Mouse (Mus musculus) midbrain, embryonic 12.5 days (tissue): ENCODE measurements around the gene Otud7a. TPM values are rescaled to one million over a fixed set of nuclear protein-coding genes. Genes with fewer than 3 reads are reported as not detected.

Experiments
- ATAC-seq: fragments of 200-750 bp; cut with Nextera tagmentation; 2 replicates; pipeline ENCODE4 v1.8.0; 2017; ENCODE audit warnings: low read depth, moderate TSS enrichment, moderate library complexity; ENCODE audit not compliant: low FRiP score
- H3K27ac ChIP-seq: fragments of 300-500 bp; sonication (generic); replicated peaks from 2 replicates; pipeline ENCODE4 v1.5.1; 2016; ENCODE audit warnings: mild to moderate bottlenecking
- H3K27me3 ChIP-seq: fragments of 300-500 bp; sonication (generic); 2 replicates; pipeline ENCODE4 v1.6.1; 2016; ENCODE audit warnings: mild to moderate bottlenecking
- H3K36me3 ChIP-seq: fragments of 300-500 bp; sonication (generic); 2 replicates; pipeline ENCODE4 v1.6.1; 2016
- H3K4me1 ChIP-seq: fragments of 300-500 bp; sonication (generic); 2 replicates; pipeline ENCODE4 v1.6.1; 2016
- H3K4me2 ChIP-seq: fragments of 300-500 bp; sonication (generic); replicated peaks from 2 replicates; pipeline ENCODE4 v1.6.1; 2016; ENCODE audit warnings: mild to moderate bottlenecking, moderate library complexity
- H3K4me3 ChIP-seq: fragments of 300-500 bp; sonication (generic); 2 replicates; pipeline ENCODE4 v1.5.1; 2016; ENCODE audit warnings: mild to moderate bottlenecking
- H3K9ac ChIP-seq: fragments of 300-500 bp; sonication (generic); replicated peaks from 2 replicates; pipeline ENCODE4 v1.6.1; 2016; ENCODE audit warnings: mild to moderate bottlenecking, moderate library complexity
- H3K9me3 ChIP-seq: fragments of 300-500 bp; sonication (generic); 2 replicates; pipeline ENCODE4 v1.6.1; 2016; ENCODE audit warnings: mild to moderate bottlenecking
- WGBS: fragments of 180-500 bp; shearing (Covaris S2); methylation state at CpG from one replicate; pipeline ENCODE4 v1.1.7; 2016; 5-methylcytosine and 5-hydroxymethylcytosine counted together
- polyA plus RNA-seq: library from polyadenylated mRNA; unstranded; fragments of >200 nt; fragmentation: Nextera tagmentation; extraction: Ambion mirVana; gene quantifications from 2 replicates; pipeline ENCODE4 v1.2.1, GENCODE M21; 2016

The Otud7a gene
- polyA plus RNA-seq, 1 experiment from 2014 or later: 1.9 TPM

- Histone ChIP-seq H3K27me3 (no peaks in the 10 kb centered on the region), H3K9me3 (no peaks in the 10 kb centered on the region), H3K36me3 (no peaks in the 10 kb centered on the region), H3K9ac (no peak overlapping the region), H3K4me3 (no peak overlapping the region), H3K4me2 (no peak overlapping the region), H3K4me1 (no peaks in the 10 kb centered on the region), H3K27ac (no peak overlapping the region)
- 74% methylated on average over 2 of the region's 2 CpGs for WGBS
- ATAC-seq: no peak
Observed at GRCm38 (mm10) chr7:63720682-63721081, 276.1 kb downstream of the Otud7a start.

DNA sequence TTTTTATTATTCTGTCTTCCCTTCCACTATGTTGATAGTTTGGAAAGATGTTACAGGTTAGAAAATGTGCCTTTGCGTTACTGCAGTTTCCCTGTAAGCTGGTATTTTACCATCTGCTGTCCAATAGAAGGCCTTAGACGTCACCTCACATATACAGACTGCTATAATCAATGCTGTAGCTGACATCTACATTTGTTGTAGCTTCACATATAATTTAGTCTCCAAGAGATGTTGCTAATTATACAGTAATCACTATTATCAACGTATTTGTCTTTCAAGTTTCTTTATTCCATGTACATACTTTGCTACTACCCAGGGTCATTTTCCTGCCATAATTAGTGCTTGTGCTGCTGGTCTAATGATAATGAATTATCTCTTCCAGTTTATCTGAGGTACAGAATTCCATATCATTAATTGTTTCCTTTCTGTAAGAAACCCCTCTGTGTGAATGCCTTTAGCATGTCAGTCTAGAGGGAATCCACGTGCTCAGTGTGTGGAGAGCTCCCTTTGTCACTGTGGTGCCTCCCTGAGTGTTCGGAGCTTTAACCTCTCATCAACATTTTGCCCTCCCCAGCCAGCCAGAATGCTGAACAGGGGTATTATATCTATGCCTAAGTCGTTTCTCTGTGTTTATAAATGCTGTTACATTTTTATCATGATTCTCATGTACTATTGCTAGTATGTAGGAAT, 280.6 kb downstream of the Otud7a start:
- Histone ChIP-seq H3K4me1 (no peaks in the 10 kb centered on the region), H3K36me3 (no peaks in the 10 kb centered on the region), H3K4me3 (no peak overlapping the region), H3K4me2 (no peak overlapping the region), H3K9ac (no peak overlapping the region), H3K9me3 (no peaks in the 10 kb centered on the region), H3K27ac (no peak overlapping the region), H3K27me3 (no peaks in the 10 kb centered on the region)
- 67% methylated on average over 6 of the region's 6 CpGs for WGBS
- ATAC-seq: no peak

DNA sequence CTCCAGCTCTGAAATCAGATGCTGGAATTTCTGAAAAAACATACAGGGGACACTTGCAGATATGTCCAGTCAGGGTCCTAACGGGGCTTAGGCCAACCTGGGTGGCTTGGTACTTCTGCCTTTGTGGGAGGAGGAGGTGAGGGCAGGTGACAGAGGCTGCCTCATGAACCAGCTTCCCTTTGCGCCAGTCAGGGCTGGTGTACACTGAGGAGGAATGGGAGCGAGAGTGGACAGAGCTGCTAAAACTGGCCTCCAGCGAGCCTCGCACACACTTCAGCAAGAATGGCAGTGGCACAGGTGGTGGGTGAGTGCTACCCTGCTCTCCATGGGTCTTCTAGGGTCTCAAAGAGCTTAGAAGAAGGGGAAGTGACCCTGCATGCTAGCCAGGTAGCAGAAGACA, 285.1 kb downstream of the Otud7a start:
- Histone ChIP-seq H3K9me3 (no peaks in the 10 kb centered on the region), H3K4me2 (no peak overlapping the region), H3K4me1 (no peaks in the 10 kb centered on the region), H3K27ac (no peak overlapping the region), H3K9ac (no peak overlapping the region), H3K27me3 (no peaks in the 10 kb centered on the region), H3K36me3 (no peaks in the 10 kb centered on the region), H3K4me3 (no peak overlapping the region)
- no peak for ATAC-seq
- WGBS: 95% methylated on average over 5 of the region's 5 CpGs

DNA sequence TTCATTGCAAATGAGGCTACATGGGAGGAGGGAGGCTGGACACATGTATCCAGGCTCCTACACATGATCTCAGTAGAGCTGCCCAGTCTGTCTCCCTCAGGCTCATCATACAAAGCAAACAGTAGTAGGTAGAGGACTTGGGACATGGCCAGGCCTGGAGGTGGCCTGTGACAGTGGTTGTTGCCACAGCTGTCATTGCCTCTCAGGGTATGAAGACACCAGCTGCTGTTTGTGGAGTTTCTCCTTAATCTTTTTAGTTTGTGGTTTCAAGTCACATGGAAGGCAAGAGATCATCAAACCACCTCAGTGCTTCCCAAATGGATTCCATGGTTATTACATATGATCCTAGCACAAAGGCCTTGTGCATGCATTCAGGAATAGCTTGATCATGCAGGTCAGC, 285.5 kb downstream of the Otud7a start:
- no peak for ATAC-seq
- Histone ChIP-seq H3K27ac (no peak overlapping the region), H3K9me3 (no peaks in the 10 kb centered on the region), H3K4me1 (no peaks in the 10 kb centered on the region), H3K36me3 (no peaks in the 10 kb centered on the region), H3K4me3 (no peak overlapping the region), H3K9ac (no peak overlapping the region), H3K27me3 (no peaks in the 10 kb centered on the region), H3K4me2 (no peak overlapping the region)

- no peaks in the 10 kb centered on the region for H3K27me3 ChIP-seq
Observed at GRCm38 (mm10) chr7:63737725-63738124, 293.2 kb downstream of the Otud7a start.

DNA sequence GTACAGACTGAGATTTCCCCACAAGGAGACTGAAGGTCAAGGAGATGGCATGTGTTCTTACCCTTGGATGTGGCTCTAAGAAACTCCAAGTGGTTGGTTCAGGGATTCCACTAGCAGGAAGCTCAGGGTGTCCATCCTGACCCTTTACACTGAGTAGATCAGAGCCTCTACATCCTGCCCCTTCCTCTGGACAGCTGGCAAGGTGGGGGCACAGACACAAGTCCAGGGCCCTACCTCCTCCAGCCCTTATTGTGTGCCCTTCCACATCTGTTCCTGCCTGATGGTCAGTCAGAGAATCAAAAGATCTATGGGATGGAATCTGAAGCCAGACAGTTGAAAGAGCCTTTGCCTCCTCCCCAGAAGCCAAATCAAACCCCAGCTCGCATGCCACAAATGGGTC, 293.6 kb downstream of the Otud7a start:
- H3K36me3 ChIP-seq: no peaks in the 10 kb centered on the region
- no peak overlapping the region for H3K27ac ChIP-seq
- H3K4me3 ChIP-seq: no peak overlapping the region
- H3K4me2 ChIP-seq: no peak overlapping the region
- no peak overlapping the region for H3K9ac ChIP-seq
- no peak for ATAC-seq
- no peaks in the 10 kb centered on the region for H3K9me3 ChIP-seq
- no peaks in the 10 kb centered on the region for H3K27me3 ChIP-seq
- H3K4me1 ChIP-seq: no peaks in the 10 kb centered on the region
- WGBS: 77% methylated on average over 1 of the region's 1 CpGs

More at GRCm38 (mm10) chr7:63737725-63738124, 293.2 kb downstream of the Otud7a start:
- H3K27ac ChIP-seq: no peak overlapping the region
- no peak overlapping the region for H3K9ac ChIP-seq
- no peak overlapping the region for H3K4me2 ChIP-seq
- no peak overlapping the region for H3K4me3 ChIP-seq
- no peaks in the 10 kb centered on the region for H3K36me3 ChIP-seq
- ATAC-seq: no peak
- 67% methylated on average over 4 of the region's 4 CpGs for WGBS
- H3K9me3 ChIP-seq: no peaks in the 10 kb centered on the region
- H3K4me1 ChIP-seq: no peaks in the 10 kb centered on the region

DNA sequence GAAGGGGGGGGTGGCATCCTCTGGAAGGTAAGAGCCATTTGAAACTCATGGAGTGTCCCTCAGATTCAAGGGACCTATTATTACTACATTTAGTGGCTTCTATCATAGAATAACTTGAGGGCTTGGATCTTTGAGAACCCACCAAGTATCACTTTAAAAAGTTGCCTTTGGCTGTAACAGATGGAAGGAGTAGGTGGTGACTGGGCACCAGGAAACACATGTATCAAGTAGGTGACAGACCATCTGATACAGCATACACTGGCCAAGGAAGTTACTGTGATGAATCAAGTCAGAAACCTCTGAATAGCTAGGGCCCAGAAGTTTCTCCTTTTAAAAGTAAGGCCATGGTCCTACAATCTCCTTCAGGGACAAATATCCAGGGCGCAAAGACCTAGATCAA, 298.6 kb downstream of the Otud7a start:
- Histone ChIP-seq H3K9me3 (no peaks in the 10 kb centered on the region), H3K4me3 (no peak overlapping the region), H3K4me2 (no peak overlapping the region), H3K4me1 (no peaks in the 10 kb centered on the region), H3K9ac (no peak overlapping the region), H3K27ac (no peak overlapping the region), H3K27me3 (no peaks in the 10 kb centered on the region; the same call in 1 of the 2 replicates), H3K36me3 (no peaks in the 10 kb centered on the region)
- ATAC-seq: no peak
- WGBS: 100% methylated on average over 1 of the region's 1 CpGs

DNA sequence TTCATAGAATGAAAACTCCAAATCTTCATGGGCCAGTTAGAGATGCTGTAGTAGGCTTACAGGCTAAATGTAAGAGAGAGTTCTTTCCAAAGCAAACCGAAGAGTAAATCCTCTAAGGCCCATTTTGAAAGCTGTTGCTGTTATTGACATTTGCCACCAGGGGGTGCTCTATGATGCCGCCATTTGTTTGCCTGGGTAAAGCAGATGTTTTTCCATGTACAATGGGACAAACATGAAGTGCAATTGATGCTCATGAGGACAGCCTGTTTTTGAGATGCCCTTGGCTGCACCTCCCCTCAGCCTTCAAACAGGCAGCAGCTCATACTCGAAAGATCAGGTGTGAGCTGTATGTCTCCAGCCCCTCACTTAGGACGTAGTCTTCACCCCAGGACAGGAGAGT, 307.5 kb downstream of the Otud7a start:
- Histone ChIP-seq H3K27ac (no peak overlapping the region), H3K9me3 (no peaks in the 10 kb centered on the region), H3K27me3 (peaks cover 35% of the 10 kb centered on the region), H3K4me1 (peaks cover 22% of the 10 kb centered on the region), H3K4me2 (no peak overlapping the region), H3K4me3 (no peak overlapping the region), H3K36me3 (no peaks in the 10 kb centered on the region), H3K9ac (no peak overlapping the region)
- ATAC-seq: no peak
- WGBS: 42% methylated on average over 4 of the region's 4 CpGs

DNA sequence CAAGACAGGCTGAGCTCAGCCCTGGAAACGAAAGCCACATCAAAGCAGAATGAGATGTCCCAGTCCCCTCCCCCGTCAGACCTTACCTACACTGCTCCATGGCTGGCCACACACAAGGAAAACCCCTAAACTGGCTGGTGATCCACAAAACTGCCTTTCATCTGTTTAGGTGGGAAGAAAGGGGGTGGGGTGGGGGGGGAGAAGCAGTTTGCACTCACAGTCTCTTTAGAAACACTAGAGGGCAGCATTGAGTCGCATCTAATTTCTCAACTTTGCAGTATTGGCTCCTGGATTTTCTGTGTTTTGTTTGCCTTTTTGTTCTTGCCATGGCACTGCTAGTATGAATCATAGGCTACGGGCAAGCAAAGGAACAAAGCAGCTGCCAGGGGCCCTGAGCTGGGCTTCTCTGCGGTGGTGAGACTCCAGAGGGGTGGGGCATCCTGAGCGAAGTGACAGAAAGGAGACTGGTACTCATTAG, 308.8 kb downstream of the Otud7a start:
- H3K4me2 ChIP-seq: no peak overlapping the region; the same call in 1 of the 2 replicates
- no peak overlapping the region for H3K9ac ChIP-seq
- H3K4me1 ChIP-seq: peaks cover 32% of the 10 kb centered on the region
- no peak overlapping the region for H3K27ac ChIP-seq
- ATAC-seq: peak; percentile 23
- H3K4me3 ChIP-seq: no peak overlapping the region
- WGBS: 17% methylated on average over 6 of the region's 6 CpGs
- peaks cover 47% of the 10 kb centered on the region for H3K27me3 ChIP-seq
- H3K9me3 ChIP-seq: no peaks in the 10 kb centered on the region
- no peaks in the 10 kb centered on the region for H3K36me3 ChIP-seq

- Histone ChIP-seq H3K4me1 (peaks cover 37% of the 10 kb centered on the region), H3K36me3 (no peaks in the 10 kb centered on the region), H3K4me2 (peak overlapping the region; percentile 90), H3K9ac (peak overlapping the region; percentile 64), H3K9me3 (no peaks in the 10 kb centered on the region), H3K4me3 (peak overlapping the region; percentile 46), H3K27me3 (peaks cover 62% of the 10 kb centered on the region), H3K27ac (no peak overlapping the region)
- 2% methylated on average over 43 of the region's 43 CpGs for WGBS
- peak; percentile 48 for ATAC-seq
Observed at GRCm38 (mm10) chr7:63754573-63755475, 310.3 kb downstream of the Otud7a start.

DNA sequence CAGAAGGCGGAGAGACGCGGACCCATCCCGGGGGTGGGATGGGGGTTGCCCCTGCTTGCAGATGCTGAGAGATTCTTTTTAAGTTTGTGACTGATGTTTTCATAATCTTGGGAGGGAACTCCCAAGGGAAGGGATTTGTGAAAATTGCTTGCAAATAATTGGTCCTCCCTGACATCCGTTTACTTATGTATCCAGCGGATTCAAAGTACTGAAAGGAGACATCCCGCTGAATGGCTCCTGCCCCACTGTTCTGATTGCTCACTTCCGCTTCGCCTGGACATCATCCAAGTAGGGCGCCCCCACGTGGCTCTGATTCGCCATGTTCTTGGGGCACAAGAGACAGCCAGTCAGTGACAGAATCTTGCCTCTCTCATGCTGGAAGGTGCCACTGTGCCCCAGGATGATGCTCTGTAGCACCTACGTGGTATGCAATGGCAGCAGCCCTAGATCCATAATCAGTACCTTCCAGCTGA, 311.0 kb downstream of the Otud7a start:
- peak overlapping the region; percentile 46 for H3K4me3 ChIP-seq
- peaks cover 67% of the 10 kb centered on the region for H3K27me3 ChIP-seq
- H3K4me1 ChIP-seq: peaks cover 37% of the 10 kb centered on the region
- H3K27ac ChIP-seq: no peak overlapping the region
- peak; percentile 47 for ATAC-seq
- WGBS: under 1% methylated on average over 13 of the region's 13 CpGs
- H3K36me3 ChIP-seq: no peaks in the 10 kb centered on the region
- H3K9ac ChIP-seq: peak overlapping the region; percentile 64
- H3K9me3 ChIP-seq: no peaks in the 10 kb centered on the region
- H3K4me2 ChIP-seq: peak overlapping the region; percentile 90

GRCm38 (mm10) chr7:63757136-63757677, 312.7 kb downstream of the Otud7a start:
- Histone ChIP-seq H3K4me3 (peak overlapping the region; percentile 48), H3K4me1 (peaks cover 37% of the 10 kb centered on the region), H3K27me3 (peaks cover 79% of the 10 kb centered on the region), H3K9ac (no peak overlapping the region), H3K9me3 (no peaks in the 10 kb centered on the region), H3K36me3 (no peaks in the 10 kb centered on the region), H3K27ac (no peak overlapping the region), H3K4me2 (peak overlapping the region; percentile 68)
- ATAC-seq: no peak
- 6% methylated on average over 25 of the region's 25 CpGs for WGBS
